46 mouse cellular contexts compared by ENCODE assay signal in genomic region chr10:116984836-116985235, GRCm38 (mm10). TPM values are rescaled to one million over a fixed set of nuclear protein-coding genes. Genes with fewer than 3 reads are reported as not detected.
"Had no signal": no experiment of that assay in that cellular context is flagged by ENCODE, and none has a peak within 500 bp of the region (broad histone marks: within the 10 kb centered on the region; RNA-seq: fewer than 3 reads in every experiment).

No protein-coding gene starts in this region.

- H3K27me3 ChIP-seq: limb, embryonic 12.5 days; limb, embryonic 13.5 days; limb, embryonic 15.5 days; liver, embryonic 13.5 days; liver, embryonic 15.5 days; lung, embryonic 15.5 days; midbrain, embryonic 12.5 days; midbrain, embryonic 15.5 days; neural tube, embryonic 12.5 days; neural tube, embryonic 13.5 days had no signal

- H3K36me3 ChIP-seq: limb, embryonic 10.5 days; limb, embryonic 12.5 days; limb, embryonic 13.5 days; limb, embryonic 15.5 days; liver, embryonic 12.5 days; liver, embryonic 13.5 days; liver, embryonic 15.5 days; lung, embryonic 15.5 days; midbrain, embryonic 10.5 days; midbrain, embryonic 12.5 days; midbrain, embryonic 15.5 days; neural tube, embryonic 12.5 days; neural tube, embryonic 13.5 days had no signal

- DNase-seq: liver; liver, embryonic 13.5 days; liver, postnatal 0 days; lung, adult 18-20 months; lung, adult 2 months; lung, embryonic 14.5 days; lung, postnatal 10 days; lung, postnatal 14 days; lung, postnatal 36 days; lung, postnatal 4 days had no signal

- H3K4me3 ChIP-seq: limb, embryonic 10.5 days; limb, embryonic 12.5 days; limb, embryonic 13.5 days; limb, embryonic 15.5 days; liver, embryonic 12.5 days; liver, embryonic 13.5 days; liver, embryonic 15.5 days; lung, embryonic 15.5 days; megakaryocyte, embryonic 14.5 days; midbrain, embryonic 10.5 days; midbrain, embryonic 12.5 days; midbrain, embryonic 15.5 days; myocyte; neural tube, embryonic 12.5 days; neural tube, embryonic 13.5 days had no signal

- H3K27ac ChIP-seq: limb, embryonic 10.5 days; limb, embryonic 12.5 days; limb, embryonic 13.5 days; limb, embryonic 15.5 days; liver, embryonic 12.5 days; liver, embryonic 13.5 days; liver, embryonic 14.5 days; liver, embryonic 15.5 days; lung, embryonic 15.5 days; macrophage; midbrain, embryonic 10.5 days; midbrain, embryonic 12.5 days; midbrain, embryonic 15.5 days; neural tube, embryonic 12.5 days; neural tube, embryonic 13.5 days had no signal

- H3K9me3 ChIP-seq: limb, embryonic 10.5 days; limb, embryonic 12.5 days; limb, embryonic 13.5 days; limb, embryonic 15.5 days; liver, embryonic 12.5 days; liver, embryonic 13.5 days; liver, embryonic 15.5 days; lung, embryonic 15.5 days; megakaryocyte, embryonic 14.5 days; midbrain, embryonic 10.5 days; midbrain, embryonic 12.5 days; midbrain, embryonic 15.5 days; neural tube, embryonic 12.5 days; neural tube, embryonic 13.5 days had no signal

- H3K4me1 ChIP-seq: liver, embryonic 12.5 days; liver, embryonic 13.5 days; liver, embryonic 15.5 days; neural tube, embryonic 12.5 days had no signal

- ATAC-seq: liver, embryonic 12.5 days; liver, postnatal 0 days; lung, postnatal 0 days; midbrain, embryonic 15.5 days; midbrain, embryonic 16.5 days had no signal

- H3K9ac ChIP-seq: limb, embryonic 12.5 days; limb, embryonic 13.5 days; limb, embryonic 15.5 days; liver, embryonic 12.5 days; liver, embryonic 13.5 days; liver, embryonic 14.5 days; liver, embryonic 15.5 days; liver, postnatal 0 days; lung, embryonic 14.5 days; lung, embryonic 15.5 days; midbrain, embryonic 12.5 days; midbrain, embryonic 15.5 days; neural tube, embryonic 12.5 days; neural tube, embryonic 13.5 days had no signal

- H3K4me2 ChIP-seq: limb, embryonic 12.5 days; limb, embryonic 13.5 days; limb, embryonic 15.5 days; liver, embryonic 11.5 days; liver, embryonic 12.5 days; liver, embryonic 13.5 days; liver, embryonic 15.5 days; lung, embryonic 14.5 days; lung, embryonic 15.5 days; midbrain, embryonic 11.5 days; midbrain, embryonic 12.5 days; midbrain, embryonic 15.5 days; neural tube, embryonic 12.5 days; neural tube, embryonic 13.5 days had no signal

RNA-seq across cellular contexts. Expression of gene Best3, which starts 1.3 kb away (rescaled TPM):
- total RNA-seq: liver, adult 2 months; megakaryocyte progenitor cell, adult 5-6 weeks; megakaryocyte, adult 5-6 weeks; megakaryocyte-erythroid progenitor cell, adult 5-6 weeks; monocyte, adult 5-6 weeks had no signal
- polyA plus RNA-seq: liver, adult 2 months; liver, embryonic 11.5 days; liver, embryonic 12.5 days; liver, embryonic 14.5 days; liver, postnatal 0 days; midbrain, embryonic 11.5 days; neural tube, embryonic 13.5 days had no signal

RNA-seq across cellular contexts. Expression of gene Gm10271, which starts 12.4 kb away (rescaled TPM):
- total RNA-seq: left cerebral cortex, adult 8-10 months; left cerebral cortex, postnatal 10 days; left cerebral cortex, postnatal 14 days; left cerebral cortex, postnatal 25 days; left cerebral cortex, postnatal 36 days; liver, adult 2 months; megakaryocyte progenitor cell, adult 5-6 weeks; megakaryocyte, adult 5-6 weeks; megakaryocyte-erythroid progenitor cell, adult 5-6 weeks; midbrain, postnatal 0 days; monocyte, adult 5-6 weeks had no signal
- polyA plus RNA-seq: limb, embryonic 10.5 days; limb, embryonic 11.5 days; limb, embryonic 12.5 days; limb, embryonic 13.5 days; limb, embryonic 14.5 days; limb, embryonic 15.5 days; liver, adult 2 months; liver, embryonic 11.5 days; liver, embryonic 12.5 days; liver, embryonic 13.5 days; liver, embryonic 14.5 days; liver, embryonic 15.5 days; liver, embryonic 16.5 days; liver, postnatal 0 days; lung, adult 2 months; lung, embryonic 14.5 days; lung, embryonic 15.5 days; lung, embryonic 16.5 days; lung, postnatal 0 days; macrophage; midbrain, embryonic 10.5 days; midbrain, embryonic 11.5 days; midbrain, embryonic 12.5 days; midbrain, embryonic 15.5 days; midbrain, embryonic 16.5 days; midbrain, postnatal 0 days; myocyte; neural tube, embryonic 11.5 days; neural tube, embryonic 12.5 days; neural tube, embryonic 13.5 days had no signal
